Mouse (Mus musculus): ENCODE measurements around the gene Cblb. TPM values are rescaled to one million over a fixed set of nuclear protein-coding genes. Genes with fewer than 3 reads are reported as not detected.

Cblb gene
- polyA plus RNA-seq (2012; rRNA removed) (1.8 TPM in 2 replicates), polyA plus RNA-seq (2014; fragmentation: Nextera tagmentation; extraction: Ambion mirVana) (1.8 and 2.2 TPM in 2 replicates)

GRCm38 (mm10) chr16:52031091-52031689, at the start of gene Cblb:
Gene Cblb, plus strand, starts transcription at chr16:52031225.
- under 1% methylated on average over 32 of the region's 38 CpGs for WGBS (ENCODE audit: insufficient replicate concordance)
- Histone ChIP-seq H3K4me2 (ENCODE audit: low read depth) (peak within 1 kb of the TSS; percentile 98), H3K9ac (replicated peaks) (peak within 1 kb of the TSS; percentile 93), H3K27ac (peak within 1 kb of the TSS; percentile 51), H3K4me3 (ENCODE audit: insufficient read depth in 1 of 2, low read depth in 2 of 2, low read length in 2 of 2) (peak within 1 kb of the TSS; percentile 78 to 93), H3K36me3 (replicated peaks; ENCODE audit: control insufficient read depth, insufficient read depth, low read depth) (peaks cover 3% of the 10 kb centered on the region), H3K27me3 (ENCODE audit: control insufficient read depth, insufficient read depth, low read length) (no peaks in the 10 kb centered on the region), H3K9me3 (ENCODE audit: control insufficient read depth, low read length) (no peaks in the 10 kb centered on the region), H3K4me1 (replicated peaks; ENCODE audit: control insufficient read depth in 2 of 2, insufficient read depth in 2 of 2, low read length in 1 of 2) (peaks cover 3 to 7% of the 10 kb centered on the region in 2 experiments; a peak in 3 of 4 replicates)
- TF ChIP-seq EP300 (IDR thresholded peaks at IDR 0.05; ENCODE audit: low read depth): no peak
- no peak for TF ChIP-seq CTCF (IDR thresholded peaks at IDR 0.05; ENCODE audit: low read depth)
- peak; percentile 98 for ATAC-seq (ENCODE audit: insufficient read depth)
- peak; percentile 93 to 95 (median 95) for DNase-seq (ENCODE audit: low read depth in 3 of 3, low spot score in 3 of 3)

- WGBS (ENCODE audit: insufficient replicate concordance): 62% methylated on average over 8 of the region's 8 CpGs
Observed at GRCm38 (mm10) chr16:51985436-51985835, 45.6 kb upstream of the Cblb start.

GRCm38 (mm10) chr16:51986207-51986606, 44.8 kb upstream of the Cblb start:
- Histone ChIP-seq H3K27me3 (ENCODE audit: control insufficient read depth, insufficient read depth, low read length) (no peaks in the 10 kb centered on the region), H3K4me3 (ENCODE audit: insufficient read depth in 1 of 2, low read depth in 2 of 2, low read length in 2 of 2) (no peak overlapping the region), H3K9ac (replicated peaks) (no peak overlapping the region), H3K4me2 (ENCODE audit: low read depth) (no peak overlapping the region), H3K4me1 (replicated peaks; ENCODE audit: control insufficient read depth in 2 of 2, insufficient read depth in 2 of 2, low read length in 1 of 2) (no peaks in the 10 kb centered on the region), H3K9me3 (ENCODE audit: control insufficient read depth, low read length) (no peaks in the 10 kb centered on the region), H3K36me3 (replicated peaks; ENCODE audit: control insufficient read depth, insufficient read depth, low read depth) (no peaks in the 10 kb centered on the region), H3K27ac (no peak overlapping the region)
- no peak for DNase-seq (ENCODE audit: low read depth in 3 of 3, low spot score in 3 of 3)
- whole genome bisulfite sequencing (ENCODE audit: insufficient replicate concordance): 71% methylated on average over 3 of the region's 3 CpGs
- TF ChIP-seq EP300 (IDR thresholded peaks at IDR 0.05; ENCODE audit: low read depth) (no peak), CTCF (IDR thresholded peaks at IDR 0.05; ENCODE audit: low read depth) (no peak)
- ATAC-seq (ENCODE audit: insufficient read depth): no peak

More at GRCm38 (mm10) chr16:51985436-51985835, 45.6 kb upstream of the Cblb start:
- no peaks in the 10 kb centered on the region for H3K27me3 ChIP-seq (ENCODE audit: control insufficient read depth, insufficient read depth, low read length)
- no peak overlapping the region for H3K27ac ChIP-seq
- H3K36me3 ChIP-seq (replicated peaks; ENCODE audit: control insufficient read depth, insufficient read depth, low read depth): no peaks in the 10 kb centered on the region
- no peak overlapping the region for H3K4me3 ChIP-seq (ENCODE audit: insufficient read depth in 1 of 2, low read depth in 2 of 2, low read length in 2 of 2)
- ATAC-seq (ENCODE audit: insufficient read depth): no peak
- H3K9me3 ChIP-seq (ENCODE audit: control insufficient read depth, low read length): no peaks in the 10 kb centered on the region
- DNase-seq (ENCODE audit: low read depth in 3 of 3, low spot score in 3 of 3): no peak
- TF ChIP-seq EP300 (IDR thresholded peaks at IDR 0.05; ENCODE audit: low read depth): no peak
- TF ChIP-seq CTCF (IDR thresholded peaks at IDR 0.05; ENCODE audit: low read depth): no peak
- no peak overlapping the region for H3K4me2 ChIP-seq (ENCODE audit: low read depth)
- no peaks in the 10 kb centered on the region for H3K4me1 ChIP-seq (replicated peaks; ENCODE audit: control insufficient read depth in 2 of 2, insufficient read depth in 2 of 2, low read length in 1 of 2)
- H3K9ac ChIP-seq (replicated peaks): no peak overlapping the region

GRCm38 (mm10) chr16:51987085-51987620, 43.9 kb upstream of the Cblb start:
- no peak overlapping the region for H3K4me2 ChIP-seq (ENCODE audit: low read depth)
- no peaks in the 10 kb centered on the region for H3K27me3 ChIP-seq (ENCODE audit: control insufficient read depth, insufficient read depth, low read length)
- no peaks in the 10 kb centered on the region for H3K4me1 ChIP-seq (replicated peaks; ENCODE audit: control insufficient read depth in 2 of 2, insufficient read depth in 2 of 2, low read length in 1 of 2)
- no peaks in the 10 kb centered on the region for H3K9me3 ChIP-seq (ENCODE audit: control insufficient read depth, low read length)
- DNase-seq (ENCODE audit: low read depth in 3 of 3, low spot score in 3 of 3): no peak
- ATAC-seq (ENCODE audit: insufficient read depth): no peak
- no peak overlapping the region for H3K9ac ChIP-seq (replicated peaks)
- H3K27ac ChIP-seq: no peak overlapping the region
- H3K4me3 ChIP-seq (ENCODE audit: insufficient read depth in 1 of 2, low read depth in 2 of 2, low read length in 2 of 2): no peak overlapping the region
- 54% methylated on average over 4 of the region's 4 CpGs for WGBS (ENCODE audit: insufficient replicate concordance)
- H3K36me3 ChIP-seq (replicated peaks; ENCODE audit: control insufficient read depth, insufficient read depth, low read depth): no peaks in the 10 kb centered on the region
- no peak for TF ChIP-seq CTCF (IDR thresholded peaks at IDR 0.05; ENCODE audit: low read depth)
- TF ChIP-seq EP300 (IDR thresholded peaks at IDR 0.05; ENCODE audit: low read depth): no peak

- ATAC-seq (ENCODE audit: insufficient read depth): no peak
- no peak overlapping the region for H3K27ac ChIP-seq
- no peaks in the 10 kb centered on the region for H3K27me3 ChIP-seq (ENCODE audit: control insufficient read depth, insufficient read depth, low read length)
- TF ChIP-seq EP300 (IDR thresholded peaks at IDR 0.05; ENCODE audit: low read depth) (no peak), CTCF (IDR thresholded peaks at IDR 0.05; ENCODE audit: low read depth) (no peak)
- H3K4me1 ChIP-seq (replicated peaks; ENCODE audit: control insufficient read depth in 2 of 2, insufficient read depth in 2 of 2, low read length in 1 of 2): no peaks in the 10 kb centered on the region
- H3K4me3 ChIP-seq (ENCODE audit: insufficient read depth in 1 of 2, low read depth in 2 of 2, low read length in 2 of 2): no peak overlapping the region
- no peak for DNase-seq (ENCODE audit: low read depth in 3 of 3, low spot score in 3 of 3)
- H3K36me3 ChIP-seq (replicated peaks; ENCODE audit: control insufficient read depth, insufficient read depth, low read depth): no peaks in the 10 kb centered on the region
- H3K9ac ChIP-seq (replicated peaks): no peak overlapping the region
- H3K9me3 ChIP-seq (ENCODE audit: control insufficient read depth, low read length): no peaks in the 10 kb centered on the region
- H3K4me2 ChIP-seq (ENCODE audit: low read depth): no peak overlapping the region
Observed at GRCm38 (mm10) chr16:51988027-51988426, 43.0 kb upstream of the Cblb start.

Measured in liver, embryonic 14.5 days (tissue).